Mouse (Mus musculus) lung, postnatal 0 days (tissue): Measurements from ENCODE around the gene Saxo1.

ENCODE experiments used
- CTCF ChIP-seq: IDR thresholded peaks from 2 replicates; pipeline ENCODE4 v1.5.1; 2016; ENCODE audit warnings: antibody characterized with exemption, mild to moderate bottlenecking
- EP300 ChIP-seq: IDR thresholded peaks from 2 replicates; pipeline ENCODE4 v1.6.1; 2016; ENCODE audit warnings: antibody characterized with exemption, mild to moderate bottlenecking, control low read depth

- TF ChIP-seq CTCF (no peak), EP300 (no peak)
Observed at GRCm38 (mm10) chr4:86401116-86401515, 157.0 kb downstream of the Saxo1 start.
